Mouse (Mus musculus) embryonic facial prominence, embryonic 12.5 days (tissue): ENCODE measurements around the gene Golim4. TPM values are rescaled to one million over a fixed set of nuclear protein-coding genes. Genes with fewer than 3 reads are reported as not detected.
"Not testable (repeated sequence)": the region's sequence is repeated elsewhere in the genome, so short reads cannot be mapped to it uniquely, and the experiment has no call there.

Source experiments
- ATAC-seq: fragments of 200-750 bp; cut with Nextera tagmentation; 2 replicates; pipeline ENCODE4 v1.8.0; 2017; ENCODE audit not compliant: insufficient number of reproducible peaks, insufficient read depth, low FRiP score, low TSS enrichment
- H3K27ac ChIP-seq: fragments of 300-500 bp; sonication (generic); 2 replicates; pipeline ENCODE4 v1.5.1; 2016; ENCODE audit warnings: mild to moderate bottlenecking
- H3K27me3 ChIP-seq: fragments of 300-500 bp; sonication (generic); 2 replicates; pipeline ENCODE4 v1.6.1; 2016; ENCODE audit warnings: mild to moderate bottlenecking, moderate library complexity
- H3K36me3 ChIP-seq: fragments of 300-500 bp; sonication (generic); 2 replicates; pipeline ENCODE4 v1.6.1; 2016; ENCODE audit warnings: mild to moderate bottlenecking
- H3K4me1 ChIP-seq: fragments of 300-500 bp; sonication (generic); 2 replicates; pipeline ENCODE4 v1.6.1; 2016
- H3K4me2 ChIP-seq: fragments of 300-500 bp; sonication (generic); replicated peaks from 2 replicates; pipeline ENCODE4 v1.6.1; 2016; ENCODE audit warnings: mild to moderate bottlenecking, moderate library complexity
- H3K4me3 ChIP-seq: fragments of 300-500 bp; sonication (generic); 2 replicates; pipeline ENCODE4 v1.5.1; 2016; ENCODE audit warnings: mild to moderate bottlenecking
- H3K9ac ChIP-seq: fragments of 300-500 bp; sonication (generic); 2 replicates; pipeline ENCODE4 v1.6.1; 2016; ENCODE audit warnings: mild to moderate bottlenecking, moderate library complexity
- H3K9me3 ChIP-seq: fragments of 300-500 bp; sonication (generic); 2 replicates; pipeline ENCODE4 v1.6.1; 2016; ENCODE audit warnings: mild to moderate bottlenecking, moderate library complexity
- WGBS: fragments of 180-500 bp; shearing (Covaris S2); methylation state at CpG from one replicate; pipeline ENCODE4 v1.1.7; 2016; 5-methylcytosine and 5-hydroxymethylcytosine counted together
- polyA plus RNA-seq: library from polyadenylated mRNA; unstranded; fragments of >200 nt; fragmentation: Nextera tagmentation; extraction: Ambion mirVana; gene quantifications from 2 replicates; pipeline ENCODE4 v1.2.1, GENCODE M21; 2016

Golim4 gene
- polyA plus RNA-seq: 60.6 and 64.4 TPM in 2 replicates

GRCm38 (mm10) chr3:75956551-75957302 lies at the start of gene Golim4:
TSS of gene Golim4 (minus strand) at chr3:75956949.
- peak within 1 kb of the TSS; percentile 85 for H3K4me2 ChIP-seq
- no peaks in the 10 kb centered on the region for H3K27me3 ChIP-seq
- peaks cover 22% of the 10 kb centered on the region for H3K4me1 ChIP-seq
- no peaks in the 10 kb centered on the region for H3K36me3 ChIP-seq
- ATAC-seq: peak; percentile 100
- H3K27ac ChIP-seq: peak within 1 kb of the TSS; percentile 86
- H3K9me3 ChIP-seq: no peaks in the 10 kb centered on the region
- under 1% methylated on average over 53 of the region's 53 CpGs for WGBS
- H3K9ac ChIP-seq: peak within 1 kb of the TSS; percentile 72
- H3K4me3 ChIP-seq: peak within 1 kb of the TSS; percentile 73

- Histone ChIP-seq H3K4me2 (no peak overlapping the region), H3K36me3 (no peaks in the 10 kb centered on the region), H3K9ac (no peak overlapping the region), H3K4me1 (no peaks in the 10 kb centered on the region), H3K27ac (no peak overlapping the region), H3K9me3 (no peaks in the 10 kb centered on the region), H3K27me3 (no peaks in the 10 kb centered on the region), H3K4me3 (no peak overlapping the region)
- 80% methylated on average over 5 of the region's 5 CpGs for WGBS
- ATAC-seq: no peak
Measured at GRCm38 (mm10) chr3:76005621-76006020, 48.9 kb upstream of the Golim4 start.

GRCm38 (mm10) chr3:76001156-76001555 lies 44.4 kb upstream of the Golim4 start:
- Histone ChIP-seq H3K9me3 (no peaks in the 10 kb centered on the region), H3K4me2 (no peak overlapping the region), H3K4me1 (no peaks in the 10 kb centered on the region), H3K27ac (no peak overlapping the region), H3K27me3 (no peaks in the 10 kb centered on the region), H3K4me3 (no peak overlapping the region), H3K9ac (no peak overlapping the region), H3K36me3 (no peaks in the 10 kb centered on the region)
- ATAC-seq: no peak
- WGBS: 43% methylated on average over 4 of the region's 4 CpGs

GRCm38 (mm10) chr3:76000481-76000880 lies 43.7 kb upstream of the Golim4 start:
- H3K4me3 ChIP-seq: no peak overlapping the region
- H3K36me3 ChIP-seq: no peaks in the 10 kb centered on the region
- H3K27me3 ChIP-seq: no peaks in the 10 kb centered on the region
- no peak overlapping the region for H3K4me2 ChIP-seq
- H3K9me3 ChIP-seq: no peaks in the 10 kb centered on the region
- no peaks in the 10 kb centered on the region for H3K4me1 ChIP-seq
- H3K27ac ChIP-seq: no peak overlapping the region
- WGBS: 54% methylated on average over 2 of the region's 2 CpGs
- no peak for ATAC-seq
- no peak overlapping the region for H3K9ac ChIP-seq

- WGBS: 88% methylated on average over 2 of the region's 2 CpGs
Measured at GRCm38 (mm10) chr3:75981031-75981750, 24.4 kb upstream of the Golim4 start.

GRCm38 (mm10) chr3:75962784-75963772 lies 6.3 kb upstream of the Golim4 start:
- not testable (repeated sequence) for H3K27ac ChIP-seq, H3K36me3 ChIP-seq, H3K4me3 ChIP-seq, H3K9ac ChIP-seq, H3K4me1 ChIP-seq, H3K9me3 ChIP-seq, H3K27me3 ChIP-seq, H3K4me2 ChIP-seq, ATAC-seq
- 79% methylated on average over 2 of the region's 2 CpGs for WGBS

More at GRCm38 (mm10) chr3:75981031-75981750, 24.4 kb upstream of the Golim4 start:
- H3K4me3 ChIP-seq, ATAC-seq, H3K27me3 ChIP-seq, H3K4me2 ChIP-seq, H3K27ac ChIP-seq, H3K36me3 ChIP-seq, H3K9ac ChIP-seq, H3K9me3 ChIP-seq, H3K4me1 ChIP-seq: not testable (repeated sequence)

GRCm38 (mm10) chr3:75955661-75956491 lies 873 bp downstream of the Golim4 start:
- ATAC-seq: no peak
- H3K36me3 ChIP-seq: no peaks in the 10 kb centered on the region
- no peaks in the 10 kb centered on the region for H3K9me3 ChIP-seq
- H3K4me2 ChIP-seq: peak overlapping the region; percentile 85
- H3K9ac ChIP-seq: peak overlapping the region; percentile 72
- H3K4me3 ChIP-seq: peak overlapping the region; percentile 73
- peak overlapping the region; percentile 86 for H3K27ac ChIP-seq
- 2% methylated on average over 46 of the region's 47 CpGs for WGBS
- H3K4me1 ChIP-seq: peaks cover 22% of the 10 kb centered on the region
- no peaks in the 10 kb centered on the region for H3K27me3 ChIP-seq

GRCm38 (mm10) chr3:75954185-75954584 lies 2.6 kb downstream of the Golim4 start:
- ATAC-seq: no peak
- Histone ChIP-seq H3K9ac (peak overlapping the region; percentile 30), H3K4me2 (peak overlapping the region; percentile 85), H3K27ac (no peak overlapping the region), H3K4me1 (peaks cover 22% of the 10 kb centered on the region), H3K9me3 (no peaks in the 10 kb centered on the region), H3K27me3 (no peaks in the 10 kb centered on the region), H3K4me3 (peak overlapping the region; percentile 73), H3K36me3 (no peaks in the 10 kb centered on the region)
- 40% methylated on average over 3 of the region's 3 CpGs for WGBS

- 0 out of 2 replicates have a peak, but pooled peaks cover 3% of the 10 kb centered on the region for H3K36me3 ChIP-seq
- no peak overlapping the region for H3K4me3 ChIP-seq
- ATAC-seq: no peak
- no peak overlapping the region for H3K27ac ChIP-seq
- no peak overlapping the region for H3K4me2 ChIP-seq
- no peak overlapping the region for H3K9ac ChIP-seq
- H3K9me3 ChIP-seq: no peaks in the 10 kb centered on the region
- no peaks in the 10 kb centered on the region for H3K27me3 ChIP-seq
- H3K4me1 ChIP-seq: peaks cover 28% of the 10 kb centered on the region
- 53% methylated on average over 5 of the region's 5 CpGs for WGBS
Measured at GRCm38 (mm10) chr3:75952328-75953060, 4.3 kb downstream of the Golim4 start.

- no peak overlapping the region for H3K27ac ChIP-seq
- no peak overlapping the region for H3K9ac ChIP-seq
- WGBS: 86% methylated on average over 6 of the region's 6 CpGs
- H3K4me3 ChIP-seq: no peak overlapping the region
- 0 out of 2 replicates have a peak, but pooled peaks cover 3% of the 10 kb centered on the region for H3K36me3 ChIP-seq
- peaks cover 28% of the 10 kb centered on the region for H3K4me1 ChIP-seq
- ATAC-seq: no peak
- H3K27me3 ChIP-seq: no peaks in the 10 kb centered on the region
- no peak overlapping the region for H3K4me2 ChIP-seq
- H3K9me3 ChIP-seq: no peaks in the 10 kb centered on the region
Measured at GRCm38 (mm10) chr3:75950897-75951296, 5.9 kb downstream of the Golim4 start.
